Mouse (Mus musculus) CH12.LX (cell line): Measurements from ENCODE around the gene Tiam1. TPM values are rescaled to one million over a fixed set of nuclear protein-coding genes. Genes with fewer than 3 reads are reported as not detected.

ENCODE experiments used
- DNase-seq: peaks from one replicate; pipeline ENCODE4 v3.0.0-alpha.2; 2013; ENCODE audit errors: extremely low read depth
- H3K27ac ChIP-seq: 2 replicates; pipeline ENCODE4 v1.5.1; 2012; ENCODE audit warnings: low read depth, mild to moderate bottlenecking, control low read depth, moderate library complexity; ENCODE audit not compliant: insufficient read depth
- H3K27me3 ChIP-seq: replicated peaks from 2 replicates; pipeline ENCODE3; 2012; ENCODE audit warnings: inconsistent platforms
- H3K36me3 ChIP-seq, 2 experiments: replicated peaks in 1 of 2; 2 replicates each; pipeline versions ENCODE3 to v1.6.1; 2012; ENCODE audit warnings: inconsistent platforms in 1 of 2, low read length in 1 of 2, mild to moderate bottlenecking in 1 of 2, mixed read lengths in 1 of 2, moderate library complexity in 1 of 2; ENCODE audit not compliant: control insufficient read depth in 1 of 2, insufficient read depth in 1 of 2
- H3K4me1 ChIP-seq, 2 experiments: 2 replicates each; pipeline ENCODE4 v1.6.1; 2012; ENCODE audit warnings: inconsistent platforms in 1 of 2, moderate library complexity in 1 of 2; ENCODE audit not compliant: insufficient read depth in 2 of 2, control insufficient read depth in 1 of 2
- H3K4me2 ChIP-seq: 2 replicates; pipeline ENCODE4 v1.6.1; 2012; ENCODE audit warnings: low read depth, mild to moderate bottlenecking, control low read depth; ENCODE audit not compliant: poor library complexity, insufficient read depth, severe bottlenecking
- H3K4me3 ChIP-seq, 3 experiments: fragments of 150-350 bp in 1 of 3; sonication (generic) in 1 of 3; replicated peaks in 1 of 3; 2 replicates each; pipeline versions ENCODE3 to v1.5.1; 2011 to 2012; ENCODE audit warnings: low read depth in 2 of 3, low read length in 2 of 3, mild to moderate bottlenecking in 2 of 3, moderate library complexity in 2 of 3, control low read depth in 1 of 3, improper control_type of control experiment in 1 of 3, inconsistent platforms in 1 of 3, mixed read lengths in 1 of 3; ENCODE audit not compliant: poor library complexity in 1 of 3
- H3K79me2 ChIP-seq: replicated peaks from 2 replicates; pipeline ENCODE4 v1.6.1; 2012; ENCODE audit warnings: mild to moderate bottlenecking, moderate library complexity; ENCODE audit not compliant: control insufficient read depth, poor library complexity, insufficient read depth, severe bottlenecking; ENCODE audit errors: extremely low read depth
- H3K9ac ChIP-seq: 2 replicates; pipeline ENCODE4 v1.6.1; 2012; ENCODE audit warnings: low read depth, mild to moderate bottlenecking, control low read depth, moderate library complexity; ENCODE audit not compliant: insufficient read depth
- H3K9me3 ChIP-seq: replicated peaks from 2 replicates; pipeline ENCODE3; 2012; ENCODE audit warnings: low read length, inconsistent platforms, mixed read lengths
- CHD1 ChIP-seq: IDR thresholded peaks from 2 replicates; pipeline ENCODE4 v1.6.1; 2012; ENCODE audit warnings: low read depth, low read length, improper control_type of control experiment, inconsistent platforms
- ELF1 ChIP-seq: IDR thresholded peaks from 2 replicates; pipeline ENCODE4 v1.6.1; 2014; ENCODE audit warnings: low read depth, mild to moderate bottlenecking, inconsistent platforms, low read length, improper control_type of control experiment
- JUN ChIP-seq: IDR thresholded peaks from 2 replicates; pipeline ENCODE4 v1.6.1; 2011; ENCODE audit warnings: low read depth, mild to moderate bottlenecking, low read length, improper control_type of control experiment, moderate library complexity; ENCODE audit not compliant: insufficient read depth
- JUND ChIP-seq: conservative IDR thresholded peaks from 2 replicates; pipeline ENCODE4 v1.6.1; 2011; ENCODE audit warnings: low read depth, low read length, improper control_type of control experiment
- KAT2A ChIP-seq: IDR thresholded peaks from 2 replicates; pipeline ENCODE4 v1.6.1; 2012; ENCODE audit warnings: low read length, improper control_type of control experiment, inconsistent platforms; ENCODE audit not compliant: insufficient replicate concordance
- MAFK ChIP-seq: IDR thresholded peaks from 2 replicates; pipeline ENCODE4 v1.6.1; 2011; ENCODE audit warnings: low read length, improper control_type of control experiment; ENCODE audit not compliant: insufficient replicate concordance
- PAX5 ChIP-seq: IDR thresholded peaks from 2 replicates; pipeline ENCODE4 v1.6.1; 2012; ENCODE audit warnings: low read length, inconsistent platforms, mixed read lengths
- POLR2A ChIP-seq: IDR thresholded peaks from 2 replicates; pipeline ENCODE4 v1.6.1; 2011; ENCODE audit warnings: low read depth, mild to moderate bottlenecking, improper control_type of control experiment, low read length
- POLR2AphosphoS2 ChIP-seq: IDR thresholded peaks from 2 replicates; pipeline ENCODE4 v1.6.1; 2011; ENCODE audit warnings: low read depth, low read length, improper control_type of control experiment
- TCF12 ChIP-seq: IDR thresholded peaks from 2 replicates; pipeline ENCODE4 v1.6.1; 2014; ENCODE audit warnings: low read depth, mild to moderate bottlenecking, inconsistent platforms, low read length, improper control_type of control experiment
- USF2 ChIP-seq: conservative IDR thresholded peaks from 2 replicates; pipeline ENCODE4 v1.6.1; 2011; ENCODE audit warnings: low read depth, low read length, improper control_type of control experiment
- dilution Hi-C: fragments of 300-500 bp; cut with MboI; formaldehyde crosslinking; loops from 2 replicates; pipeline ENCODE4 v1.14.3; 2020; ENCODE audit warnings: low sequenced_read_pairs; ENCODE audit not compliant: extremely low pct_unique_long_range_greater_than_20kb, extremely low pct_ligation_motif_present
- in situ Hi-C: fragments of 300-500 bp; cut with MboI; formaldehyde crosslinking; loops from 3 replicates; pipeline ENCODE4 v1.14.3; 2019; ENCODE audit warnings: low sequenced_read_pairs, low pct_ligation_motif_present, low pct_unique_long_range_greater_than_20kb, mixed read lengths
- polyA plus RNA-seq: library from polyadenylated mRNA; unstranded; fragments of >175 nt; gene quantifications from 2 replicates; pipeline ENCODE4 v1.2.1, GENCODE M21; 2012; ENCODE audit warnings: low read depth; ENCODE audit not compliant: insufficient read length
- total RNA-seq, 2 experiments: library from RNA; depleted of rRNA; stranded (reverse); fragments of 300-350 nt in 1 of 2; fragments of >200 nt in 1 of 2; gene quantifications; 2 replicates each; pipeline ENCODE4 v1.2.3; 2012 to 2014

Tiam1 gene
- total and polyA plus RNA-seq, 3 experiments: 0.03 to 0.40 (median 0.04) TPM

DNA sequence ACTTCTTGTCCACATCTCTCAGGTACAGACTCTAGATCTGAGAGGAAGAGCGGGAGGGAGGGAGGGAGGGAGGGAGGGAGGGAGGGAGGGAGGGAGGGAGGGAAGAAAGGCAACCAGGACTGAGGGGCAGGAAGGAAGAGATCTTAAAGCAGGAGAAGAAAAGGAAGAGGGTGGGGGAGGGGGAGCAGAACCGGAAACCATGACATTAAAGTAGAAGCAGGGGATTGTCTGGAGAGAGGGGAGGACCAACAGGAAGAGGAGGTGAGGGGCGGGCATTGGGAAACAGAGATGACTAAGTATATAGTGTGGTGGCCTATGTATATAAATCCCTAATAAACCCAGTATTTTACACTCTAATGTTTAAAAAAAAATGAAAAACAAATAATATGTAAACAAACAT lies 34.1 kb downstream of the Tiam1 start:
- Histone ChIP-seq H3K9ac (no peak overlapping the region), H3K4me1 (no peaks in the 10 kb centered on the region), H3K4me3 (no peak overlapping the region), H3K27me3 (peaks cover 49% of the 10 kb centered on the region), H3K9me3 (peaks cover 48% of the 10 kb centered on the region), H3K27ac (no peak overlapping the region), H3K4me2 (no peak overlapping the region), H3K36me3 (no peaks in the 10 kb centered on the region), H3K79me2 (no peaks in the 10 kb centered on the region)
- dilution Hi-C loops (no loop called here), in situ Hi-C loops (no loop called here)
- no peak for DNase-seq
- TF ChIP-seq USF2 (no peak), KAT2A (no peak), CHD1 (no peak), JUN (no peak), JUND (no peak), POLR2AphosphoS2 (no peak)

DNA sequence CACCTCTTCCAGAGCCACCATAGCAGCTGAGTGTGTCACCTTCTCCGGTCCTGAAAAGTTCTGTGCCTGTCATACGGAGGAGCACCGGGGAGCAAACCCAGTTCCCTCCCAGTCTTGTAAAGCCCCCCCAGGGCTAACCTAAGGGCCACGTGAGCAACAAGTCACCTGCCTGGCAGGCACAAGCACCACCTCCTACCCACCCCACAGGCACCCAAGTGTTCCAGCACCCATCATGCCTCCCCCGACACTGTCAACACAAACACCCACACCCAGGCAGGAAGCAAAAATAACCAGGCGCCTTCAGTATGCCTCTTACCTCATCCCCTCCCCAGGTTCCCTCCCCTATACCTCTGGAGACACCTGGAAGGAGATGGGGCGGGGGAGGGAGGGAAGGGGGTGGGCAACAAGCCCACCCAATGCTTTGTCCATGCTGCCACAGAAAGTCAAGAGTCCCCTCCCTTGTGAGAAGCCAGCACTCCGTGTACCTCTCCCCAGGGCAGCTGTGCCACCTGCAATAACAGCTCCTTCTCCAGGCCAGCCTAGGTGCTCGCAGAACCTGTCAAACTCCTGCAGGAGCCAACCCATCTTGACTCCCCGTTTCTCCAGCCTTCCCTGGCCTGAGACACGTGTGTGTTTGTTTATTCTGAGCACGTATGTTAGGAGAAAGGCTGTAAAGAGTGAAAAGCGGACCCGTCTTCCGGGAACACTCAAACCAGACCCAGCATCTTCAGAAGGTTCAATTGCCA lies 38.7 kb downstream of the Tiam1 start:
- no peak for DNase-seq
- Histone ChIP-seq H3K27ac (no peak overlapping the region), H3K27me3 (peaks cover 61% of the 10 kb centered on the region), H3K9me3 (peaks cover 47% of the 10 kb centered on the region), H3K4me1 (no peaks in the 10 kb centered on the region), H3K79me2 (no peaks in the 10 kb centered on the region), H3K36me3 (no peaks in the 10 kb centered on the region), H3K4me3 (no peak overlapping the region), H3K4me2 (no peak overlapping the region), H3K9ac (no peak overlapping the region)
- in situ Hi-C loops: no loop called here
- dilution Hi-C loops: no loop called here
- TF ChIP-seq JUN: no peak
- TF ChIP-seq TCF12: no peak
- TF ChIP-seq ELF1: no peak

DNA sequence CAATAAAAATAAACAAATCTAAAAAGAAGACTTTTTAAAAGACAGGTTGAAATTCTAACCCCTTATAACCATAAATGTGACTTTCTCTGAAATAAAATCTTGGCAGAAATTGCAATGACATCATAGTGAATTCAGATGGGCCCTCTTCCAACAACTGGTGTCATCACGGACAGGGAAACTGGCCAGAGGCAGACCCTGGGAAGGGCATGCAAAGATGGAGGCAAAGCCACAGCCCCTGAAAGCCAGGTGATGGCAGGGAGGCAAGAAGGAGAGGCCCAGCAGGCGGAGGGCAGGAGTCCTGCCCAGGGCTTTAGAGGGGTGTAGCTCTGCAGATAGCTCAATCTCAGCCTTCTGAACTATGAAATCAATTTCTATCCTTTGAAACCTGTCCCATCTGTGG lies 39.8 kb downstream of the Tiam1 start:
- H3K36me3 ChIP-seq: no peaks in the 10 kb centered on the region
- dilution Hi-C loops: no loop called here
- peaks cover 52% of the 10 kb centered on the region for H3K9me3 ChIP-seq
- H3K9ac ChIP-seq: no peak overlapping the region
- H3K27ac ChIP-seq: no peak overlapping the region
- H3K27me3 ChIP-seq: peaks cover 64% of the 10 kb centered on the region
- H3K4me2 ChIP-seq: no peak overlapping the region
- H3K4me3 ChIP-seq: no peak overlapping the region
- no peak for TF ChIP-seq PAX5
- no peak for TF ChIP-seq MAFK
- TF ChIP-seq POLR2A: no peak
- DNase-seq: no peak
- H3K79me2 ChIP-seq: no peaks in the 10 kb centered on the region
- no peaks in the 10 kb centered on the region for H3K4me1 ChIP-seq
- in situ Hi-C loops: no loop called here
